Mouse (Mus musculus): ENCODE results near the gene Vamp1.
"Not testable (repeated sequence)": the region's sequence is repeated elsewhere in the genome, so short reads cannot be mapped to it uniquely, and the experiment has no call there.

Vamp1 gene

DNA sequence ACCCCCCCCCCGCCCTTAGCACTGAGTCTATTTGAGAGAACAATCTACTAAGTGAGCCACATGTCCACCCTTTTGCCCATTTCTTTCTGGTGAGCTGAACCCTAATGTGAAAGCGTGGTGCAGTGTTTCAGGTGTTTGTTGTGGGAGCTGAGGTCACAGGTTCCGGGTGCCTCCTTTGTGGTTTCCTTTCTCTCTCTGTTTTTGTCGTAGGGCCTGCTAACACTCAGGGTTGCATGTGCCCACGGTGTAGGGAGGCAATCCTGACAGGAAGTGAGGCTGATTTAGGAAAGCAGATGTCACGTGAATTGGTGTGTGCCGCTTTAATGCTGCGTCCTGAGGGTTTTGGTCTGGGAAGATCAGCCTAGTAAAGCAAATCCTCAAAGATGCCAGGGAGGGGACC is 26.2 kb downstream of the Vamp1 start:
- no peak for DNase-seq (ENCODE audit: low read depth, low spot score)

- no peak for DNase-seq (ENCODE audit: low read depth, low spot score)
Measured at GRCm38 (mm10) chr6:125244551-125244950, 29.2 kb downstream of the Vamp1 start.

DNA sequence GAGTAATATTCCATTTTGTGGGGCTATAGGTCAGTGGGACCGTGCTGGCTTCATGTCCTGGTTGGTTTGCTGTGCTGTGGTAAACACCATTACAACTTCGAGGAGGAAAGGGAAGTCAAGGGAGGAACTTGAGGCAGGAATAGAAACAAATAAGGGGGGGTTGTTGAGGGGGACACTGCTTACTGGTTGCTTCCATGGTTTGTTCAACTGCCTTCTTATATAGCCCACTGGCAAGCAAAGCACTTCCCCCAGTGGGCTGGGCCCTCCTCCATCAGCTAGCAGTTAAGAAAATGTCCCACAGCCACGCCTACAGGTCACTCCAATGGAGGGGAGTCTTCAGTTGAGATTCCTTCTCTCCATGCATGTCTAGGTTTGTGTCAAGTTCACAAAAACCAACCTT is 36.9 kb downstream of the Vamp1 start:
- DNase-seq (ENCODE audit: low read depth, low spot score): peak; percentile 27

GRCm38 (mm10) chr6:125252711-125253110 is 37.4 kb downstream of the Vamp1 start:
- DNase-seq (ENCODE audit: low read depth, low spot score): no peak

DNA sequence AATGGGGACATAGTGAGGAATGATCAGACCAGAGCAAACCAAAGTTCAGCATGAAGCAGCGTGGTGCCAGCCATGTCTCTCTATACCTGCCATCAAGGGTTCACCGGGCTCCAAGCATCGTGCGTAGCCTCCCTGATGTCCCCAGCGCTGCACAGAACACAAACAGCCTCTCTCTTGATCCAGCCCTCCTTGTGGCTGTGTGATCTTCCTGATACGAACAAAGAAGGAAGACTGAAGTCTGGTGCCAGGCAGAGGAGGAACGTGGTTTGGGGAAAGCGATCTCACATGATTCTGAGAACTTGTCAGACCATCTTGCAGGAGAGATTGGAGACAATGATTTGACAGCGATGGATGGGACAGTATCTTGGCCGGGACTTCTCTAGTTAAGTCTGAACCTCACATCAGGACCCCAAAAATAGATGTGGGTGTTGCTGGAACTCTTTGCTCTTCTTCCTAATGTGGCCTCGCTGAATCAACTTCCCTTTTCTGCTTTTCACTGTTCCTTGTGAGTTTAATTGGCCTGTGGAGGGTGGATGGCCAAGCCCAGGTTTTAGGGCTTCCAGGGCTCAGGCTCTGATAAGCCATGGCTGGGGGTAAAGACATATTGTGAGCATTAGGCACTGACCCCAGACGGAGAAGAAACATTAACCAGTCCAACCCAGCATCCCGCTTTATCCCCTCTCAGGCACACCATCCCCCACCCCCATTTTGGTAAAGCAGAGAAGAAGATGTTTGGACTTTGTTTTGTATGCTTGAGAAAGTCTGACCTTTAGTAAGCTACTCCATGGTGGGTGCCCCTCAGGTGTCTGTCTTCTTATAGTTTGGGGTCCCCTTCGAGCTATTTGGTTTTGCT is 38.7 kb downstream of the Vamp1 start:
- DNase-seq (ENCODE audit: low read depth, low spot score): peak; percentile 30

- peak; percentile 39 for DNase-seq (ENCODE audit: low read depth, low spot score)
Measured at GRCm38 (mm10) chr6:125255516-125256044, 40.2 kb downstream of the Vamp1 start.

GRCm38 (mm10) chr6:125256222-125256966 is 41.0 kb downstream of the Vamp1 start:
- peak; percentile 24 for DNase-seq (ENCODE audit: low read depth, low spot score)

DNA sequence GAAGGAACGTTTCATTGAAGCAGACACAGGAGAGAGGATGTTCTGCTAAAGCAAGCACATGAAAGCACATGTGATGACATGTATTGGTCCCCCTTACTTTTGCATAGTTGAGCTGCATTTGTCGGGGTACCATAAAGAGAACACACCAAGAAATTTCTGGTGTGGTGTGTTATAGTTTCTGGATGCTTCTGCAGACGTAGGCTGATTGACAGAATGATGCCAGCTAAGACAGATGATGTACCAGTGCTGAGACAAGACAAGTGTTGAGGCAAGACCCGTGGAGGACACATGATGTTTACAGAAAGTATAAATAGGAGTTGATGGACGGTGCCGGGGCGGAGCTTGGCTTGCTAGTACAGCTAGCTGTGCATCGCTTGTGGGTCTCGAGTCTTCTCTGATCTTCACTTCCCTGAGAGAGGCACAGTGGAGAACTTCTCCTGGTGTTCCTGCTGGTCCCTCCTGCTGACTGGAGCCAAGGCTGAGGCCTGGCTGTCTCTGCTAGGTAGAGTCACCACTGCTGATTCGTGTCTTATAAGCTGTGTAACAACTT is 44.7 kb downstream of the Vamp1 start:
- DNase-seq (ENCODE audit: low read depth, low spot score): no peak

- no peak for DNase-seq (ENCODE audit: low read depth, low spot score)
Measured at GRCm38 (mm10) chr6:125264219-125264618, 48.9 kb downstream of the Vamp1 start.

DNA sequence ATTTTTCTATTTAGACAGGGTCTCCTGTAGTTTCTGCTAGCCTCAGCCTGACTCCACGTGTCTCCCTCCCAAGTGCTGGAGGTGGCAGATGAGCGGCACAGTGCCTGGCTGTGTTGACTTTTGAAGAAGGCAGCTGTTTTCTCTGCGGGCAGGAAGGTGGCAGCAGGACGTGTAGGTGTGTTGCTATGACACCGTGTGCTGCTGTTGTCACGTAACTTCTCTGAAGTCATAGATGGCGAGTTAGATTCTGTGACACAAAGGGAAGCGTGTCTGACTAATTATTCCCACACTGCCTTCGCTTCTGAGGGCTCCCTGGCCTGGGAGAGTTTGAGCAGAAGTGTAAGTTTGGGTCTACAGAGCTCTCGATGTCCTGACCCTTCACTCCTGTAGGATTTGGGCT is 49.9 kb downstream of the Vamp1 start:
- DNase-seq (ENCODE audit: low read depth, low spot score): peak; percentile 84

DNA sequence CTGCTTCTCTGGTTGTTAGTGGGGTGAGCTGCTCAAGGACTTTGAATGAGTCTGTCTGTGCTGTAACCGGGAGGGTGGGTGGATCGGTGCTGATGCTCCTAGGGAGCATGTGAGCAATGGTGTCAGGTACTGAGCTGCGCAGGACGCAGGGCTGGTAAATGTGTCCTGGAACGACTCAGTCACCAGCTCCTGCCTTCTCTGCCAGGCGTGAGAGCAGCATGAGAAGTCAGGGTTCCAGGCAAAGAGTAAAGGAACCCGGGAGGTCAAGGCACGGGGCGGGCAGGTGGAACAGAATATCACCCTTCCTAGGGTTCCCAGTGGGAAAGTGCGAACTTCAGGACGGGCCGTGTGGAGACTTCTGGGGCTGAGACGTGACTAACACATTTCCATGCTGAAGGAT is 50.7 kb downstream of the Vamp1 start:
- DNase-seq (ENCODE audit: low read depth, low spot score): no peak

GRCm38 (mm10) chr6:125266600-125266999 is 51.2 kb downstream of the Vamp1 start:
- DNase-seq (ENCODE audit: low read depth, low spot score): not testable (repeated sequence)

- DNase-seq (ENCODE audit: low read depth, low spot score): no peak
Measured at GRCm38 (mm10) chr6:125267469-125267868, 52.1 kb downstream of the Vamp1 start.

DNA sequence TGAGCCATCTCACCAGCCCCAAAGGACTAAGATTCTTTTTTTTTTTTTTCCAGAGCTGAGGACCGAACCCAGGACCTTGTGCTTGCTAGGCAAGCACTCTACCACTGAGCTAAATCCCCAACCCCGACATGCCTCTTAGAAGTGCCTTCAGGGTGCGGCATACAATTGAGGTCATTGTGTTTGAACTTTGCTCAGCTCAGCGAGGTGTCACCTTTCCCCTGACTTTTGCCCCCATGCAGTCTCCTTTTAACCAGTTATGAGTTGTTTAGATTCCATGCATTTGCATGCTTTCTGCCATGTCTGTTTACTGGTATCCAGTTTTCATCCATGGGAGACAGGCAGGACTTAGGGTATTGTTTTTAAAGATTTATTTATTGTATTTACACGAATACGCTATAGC is 53.4 kb downstream of the Vamp1 start:
- DNase-seq (ENCODE audit: low read depth, low spot score): no peak

DNA sequence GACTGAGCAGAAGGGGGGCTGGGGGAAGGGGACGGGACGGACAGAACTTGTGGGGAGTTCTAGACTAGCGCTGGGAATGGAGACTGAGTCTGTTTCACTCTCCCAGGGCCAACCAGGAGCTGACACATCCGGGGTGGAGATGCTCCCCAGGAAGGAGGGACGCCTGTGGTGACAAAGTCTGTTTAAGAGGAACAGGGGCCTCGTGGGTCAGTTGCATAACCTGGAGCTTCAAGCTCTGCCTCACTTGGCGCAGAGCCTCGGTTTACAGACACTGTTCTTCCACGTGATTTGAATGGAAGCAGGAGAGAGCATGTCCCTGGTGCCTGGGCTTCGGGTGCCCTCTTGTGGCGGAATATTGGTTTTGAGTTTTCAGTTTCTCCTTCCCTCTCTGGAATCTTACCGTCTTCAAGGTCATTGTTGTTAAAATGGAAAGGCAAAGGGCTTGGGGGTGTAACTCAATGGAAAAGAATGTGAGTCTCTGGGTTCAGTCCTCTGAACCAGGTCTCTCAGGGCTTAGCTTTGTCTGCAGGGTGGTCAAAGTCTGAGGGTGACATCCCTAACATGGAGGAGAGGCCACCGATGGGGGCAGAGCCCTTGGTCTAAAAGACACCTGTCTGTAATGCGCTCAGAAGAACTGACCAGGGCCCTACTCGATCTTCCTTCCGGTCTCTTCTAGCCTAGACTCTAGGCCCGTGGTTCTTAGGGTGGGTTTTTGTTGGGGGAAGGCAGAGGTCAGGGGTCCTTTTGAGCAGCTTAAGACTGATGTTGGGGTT is 56.3 kb downstream of the Vamp1 start:
- peak; percentile 99 for DNase-seq (ENCODE audit: low read depth, low spot score)

GRCm38 (mm10) chr6:125272228-125272785 is 57.0 kb downstream of the Vamp1 start:
- DNase-seq (ENCODE audit: low read depth, low spot score): no peak

DNA sequence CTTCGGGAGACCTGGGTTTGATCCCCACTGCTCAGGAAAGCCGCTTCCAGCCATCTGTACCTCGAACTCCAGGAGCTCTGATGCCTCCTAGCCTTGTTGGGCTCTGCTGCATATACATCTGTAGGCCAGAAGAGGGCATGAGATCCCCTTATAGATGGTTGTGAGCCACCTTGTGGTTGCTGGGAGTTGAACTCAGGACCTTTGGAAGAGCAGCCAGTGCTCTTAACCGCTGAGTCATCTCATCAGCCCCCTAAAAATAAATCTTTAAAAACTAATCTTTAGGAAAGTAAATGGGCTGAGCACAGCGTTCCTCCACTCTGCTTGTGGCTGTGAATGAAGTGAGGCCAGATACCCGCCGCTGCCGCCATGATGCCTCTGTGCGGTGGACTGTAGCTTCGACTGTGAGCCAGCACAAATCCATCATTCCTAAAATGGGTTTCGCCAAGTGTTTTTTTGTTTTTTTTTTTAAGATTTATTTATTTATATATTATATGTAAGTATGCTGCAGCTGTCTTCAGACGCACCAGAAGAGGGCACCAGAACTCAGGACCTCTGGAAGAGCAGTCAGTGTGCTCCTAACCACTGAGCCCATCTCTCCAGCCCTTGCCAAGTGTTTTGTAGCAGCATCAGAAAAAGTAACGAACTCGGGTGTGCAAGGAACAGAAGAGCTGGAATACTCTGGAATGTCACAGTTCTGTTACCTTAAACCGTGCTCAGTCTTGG is 59.7 kb downstream of the Vamp1 start:
- peak; percentile 78 for DNase-seq (ENCODE audit: low read depth, low spot score)

DNA sequence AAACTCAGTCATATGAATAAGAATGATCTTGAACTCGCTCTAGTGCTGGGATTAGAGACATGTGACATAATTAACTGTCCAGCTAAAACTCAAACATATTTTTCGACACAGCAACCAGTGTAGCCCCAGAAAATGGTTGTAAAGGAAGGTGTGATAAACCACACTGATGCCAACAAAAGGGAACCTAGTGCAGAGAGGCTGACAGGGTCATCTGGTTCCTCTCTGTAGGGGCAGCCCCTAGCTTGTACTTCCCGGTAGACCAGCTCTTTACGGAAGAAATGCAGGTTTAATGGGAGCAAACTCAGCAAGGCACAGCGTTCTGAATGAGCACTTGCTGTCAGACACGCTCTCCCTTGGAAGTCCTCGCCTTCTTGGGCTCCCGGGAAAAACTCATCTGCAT is 64.4 kb downstream of the Vamp1 start:
- DNase-seq (ENCODE audit: low read depth, low spot score): no peak

- not testable (repeated sequence) for DNase-seq (ENCODE audit: low read depth, low spot score)
Measured at GRCm38 (mm10) chr6:125282721-125283120, 67.4 kb downstream of the Vamp1 start.

DNA sequence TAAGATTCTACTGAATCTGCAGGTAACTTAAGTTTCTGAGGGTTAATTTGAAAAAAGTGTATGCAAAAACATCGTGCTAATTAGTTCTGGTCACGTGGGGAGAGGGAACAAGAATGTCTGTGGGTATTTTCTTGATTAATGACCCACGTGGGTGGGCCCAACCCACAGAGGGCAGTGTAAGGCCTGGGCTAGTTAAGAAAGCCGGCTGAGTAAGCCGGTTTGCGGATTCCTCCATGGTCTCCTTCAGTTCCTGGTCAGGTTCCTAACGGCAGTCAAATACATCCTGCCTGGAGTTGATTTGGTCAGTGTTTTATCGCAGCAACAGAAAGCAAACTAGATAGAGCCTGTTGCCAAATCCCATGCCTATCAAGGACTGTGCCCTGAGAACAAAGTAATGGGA is 68.9 kb downstream of the Vamp1 start:
- DNase-seq (ENCODE audit: low read depth, low spot score): no peak

GRCm38 (mm10) chr6:125284751-125285150 is 69.4 kb downstream of the Vamp1 start:
- no peak for DNase-seq (ENCODE audit: low read depth, low spot score)
